Mouse (Mus musculus) adrenal gland, postnatal 14 days (tissue): ENCODE measurements around the gene Pitx3. TPM values are rescaled to one million over a fixed set of nuclear protein-coding genes. Genes with fewer than 3 reads are reported as not detected.

Experiments used
- total RNA-seq: library from RNA; stranded (reverse); gene quantifications from 2 replicates; pipeline ENCODE4 v1.2.3, GENCODE M21; 2021

Pitx3 gene
- total RNA-seq, 1 experiment from 2014 or later: not detected

Other genes with a start within 250 kb of the Pitx3 start
- 15.3 and 17.0 TPM in 2 replicates for gene Armh3, start 149.8 kb downstream of the Pitx3 start, total RNA-seq
- gene Hps6, start 144.8 kb downstream of the Pitx3 start, total RNA-seq: 10.7 and 11.3 TPM in 2 replicates
- gene Pprc1, start 103.4 kb downstream of the Pitx3 start, total RNA-seq: 32.9 and 33.8 TPM in 2 replicates
- 63.1 and 82.7 TPM in 2 replicates for gene Ldb1, start 103.1 kb downstream of the Pitx3 start, total RNA-seq
- 59.2 and 62.9 TPM in 2 replicates for gene Nolc1, start 72.5 kb downstream of the Pitx3 start, total RNA-seq
- 7.4 and 8.7 TPM in 2 replicates for gene Elovl3, start 16.4 kb downstream of the Pitx3 start, total RNA-seq
- gene Gbf1, start 4.2 kb upstream of the Pitx3 start, total RNA-seq: 62.8 and 74.8 TPM in 2 replicates
- gene Nfkb2, start 156.0 kb upstream of the Pitx3 start, total RNA-seq: 28.3 and 34.1 TPM in 2 replicates
- 6.0 and 9.3 TPM in 2 replicates for gene Psd, start 178.8 kb upstream of the Pitx3 start, total RNA-seq
- gene Fbxl15, start 179.9 kb upstream of the Pitx3 start, total RNA-seq: 8.2 and 8.7 TPM in 2 replicates
- gene Cuedc2, start 190.4 kb upstream of the Pitx3 start, total RNA-seq: 71.8 and 77.5 TPM in 2 replicates
- gene Mfsd13a, start 192.8 kb upstream of the Pitx3 start, total RNA-seq: 5.1 and 5.4 TPM in 2 replicates
- 0.38 and 0.74 TPM in 2 replicates for gene 2310034G01Rik, start 202.0 kb upstream of the Pitx3 start, total RNA-seq
- gene Actr1a, start 247.4 kb upstream of the Pitx3 start, total RNA-seq: 93.2 and 103 TPM in 2 replicates
- gene Sufu, start 248.6 kb upstream of the Pitx3 start, total RNA-seq: 19.0 and 23.6 TPM in 2 replicates